In genomic region chr6:67116306-67116705, GRCm38 (mm10) we compare ENCODE assay signal across 24 mouse cellular contexts.
"Had no signal": no experiment of that assay in that cellular context is flagged by ENCODE, and none has a peak within 500 bp of the region (broad histone marks: within the 10 kb centered on the region; RNA-seq: fewer than 3 reads in every experiment).

No protein-coding gene starts in this region.

- H3K4me2 ChIP-seq: heart, embryonic 12.5 days; hindbrain, embryonic 12.5 days; hindbrain, embryonic 14.5 days; intestine, embryonic 15.5 days; limb, embryonic 12.5 days; liver, embryonic 12.5 days had no signal

- H3K4me3 ChIP-seq: gastrocnemius, adult 2 months; heart, adult 2 months; heart, embryonic 12.5 days; hindbrain, embryonic 10.5 days; hindbrain, embryonic 12.5 days; intestine, embryonic 15.5 days; layer of hippocampus, adult 2 months; left cerebral cortex, adult 2 months; limb, embryonic 10.5 days; limb, embryonic 12.5 days; liver, embryonic 12.5 days had no signal

- H3K27me3 ChIP-seq: intestine, embryonic 15.5 days had no signal

- H3K27ac ChIP-seq: heart, adult 2 months; hindbrain, embryonic 10.5 days; hindbrain, embryonic 12.5 days; hindbrain, embryonic 14.5 days; intestine, embryonic 15.5 days; layer of hippocampus, adult 2 months; left cerebral cortex, adult 2 months; limb, embryonic 10.5 days; limb, embryonic 12.5 days; liver, embryonic 12.5 days; liver, embryonic 14.5 days had no signal

- ATAC-seq: hindbrain, embryonic 16.5 days; inflammation-experienced regulatory T-cells, adult 6 months; intestine, embryonic 15.5 days; intestine, postnatal 0 days; liver, embryonic 12.5 days had no signal

- DNase-seq: gastrocnemius, adult 2 months; gastrocnemius, postnatal 10 days; gastrocnemius, postnatal 25 days; heart, adult 2 months; heart, postnatal 4 days; kidney, adult 18-20 months; kidney, adult 8-10 months; kidney, postnatal 10 days; kidney, postnatal 25 days; kidney, postnatal 4 days had no signal

- H3K36me3 ChIP-seq: heart, embryonic 12.5 days; hindbrain, embryonic 10.5 days; hindbrain, embryonic 12.5 days; intestine, embryonic 15.5 days; limb, embryonic 10.5 days; limb, embryonic 12.5 days; liver, embryonic 12.5 days had no signal

- H3K9ac ChIP-seq: heart, embryonic 12.5 days; hindbrain, embryonic 12.5 days; hindbrain, embryonic 14.5 days; intestine, embryonic 15.5 days; limb, embryonic 12.5 days; liver, embryonic 12.5 days; liver, embryonic 14.5 days had no signal

- H3K9me3 ChIP-seq: heart, embryonic 12.5 days; hindbrain, embryonic 10.5 days; hindbrain, embryonic 12.5 days; intestine, embryonic 15.5 days; limb, embryonic 10.5 days; limb, embryonic 12.5 days; liver, embryonic 12.5 days had no signal
